Mouse (Mus musculus): ENCODE results near the gene Elmsan1.

Gene Elmsan1

DNA sequence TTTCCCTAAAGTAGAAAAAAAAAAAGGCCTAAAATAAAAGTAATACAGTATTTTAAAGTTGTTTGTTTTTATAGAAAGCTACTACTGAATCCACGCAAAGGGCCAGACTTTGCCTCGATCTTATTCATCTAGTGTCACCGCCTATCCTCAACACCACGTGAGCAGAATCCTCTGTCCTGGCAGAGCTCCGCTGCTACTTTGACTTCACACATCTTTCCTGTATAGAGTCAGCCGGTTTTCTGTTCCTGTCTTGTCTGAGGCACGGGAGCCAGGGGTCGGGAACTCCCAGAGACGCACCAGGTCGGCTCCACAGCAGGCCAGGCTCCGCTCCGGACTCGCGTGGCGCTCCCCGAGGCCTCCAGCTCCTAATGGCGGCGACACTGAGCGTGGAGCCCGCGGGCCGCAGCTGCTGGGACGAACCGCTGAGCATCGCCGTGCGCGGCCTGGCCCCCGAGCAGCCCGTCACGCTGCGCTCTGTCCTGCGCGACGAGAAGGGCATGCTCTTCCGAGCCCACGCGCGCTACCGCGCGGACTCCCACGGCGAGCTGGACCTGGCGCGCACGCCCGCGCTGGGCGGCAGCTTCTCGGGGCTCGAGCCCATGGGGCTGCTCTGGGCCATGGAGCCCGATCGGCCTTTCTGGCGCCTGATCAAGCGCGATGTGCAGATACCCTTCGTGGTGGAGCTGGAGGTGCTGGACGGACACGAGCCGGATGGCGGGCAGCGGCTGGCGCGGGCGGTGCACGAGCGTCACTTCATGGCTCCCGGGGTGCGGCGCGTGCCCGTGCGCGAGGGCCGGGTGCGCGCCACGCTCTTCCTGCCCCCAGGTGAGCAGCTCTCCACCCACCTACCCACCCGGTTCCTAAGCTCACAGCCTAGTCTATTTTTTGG, 117.8 kb downstream of the Elmsan1 start, which contains the start of gene Acot6:
Acot6 (plus strand) TSS at position 51 of the 889 bp plus-strand sequence.
- peak; percentile 27 for DNase-seq (ENCODE audit: low read depth, low spot score)

DNA sequence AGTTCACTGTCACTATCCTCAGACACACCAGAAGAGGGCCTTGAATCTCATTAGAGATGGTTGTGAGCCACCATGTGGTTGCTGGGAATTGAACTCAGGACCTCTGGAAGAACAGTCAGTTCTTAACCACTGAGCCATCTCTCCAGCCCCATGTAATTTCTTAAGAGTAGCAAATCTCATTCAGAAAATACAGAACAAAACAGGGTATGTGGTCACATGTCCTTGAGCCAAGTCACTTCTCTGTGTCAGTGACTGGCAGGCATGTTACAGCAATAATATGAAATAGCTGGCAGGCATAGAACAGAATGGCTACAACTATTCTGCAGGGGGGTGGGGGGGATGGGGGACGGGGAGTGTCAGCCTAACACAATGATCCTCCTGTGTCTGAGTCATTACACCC, 118.6 kb downstream of the Elmsan1 start:
- DNase-seq (ENCODE audit: low read depth, low spot score): no peak

GRCm38 (mm10) chr12:84099605-84100004, 119.1 kb downstream of the Elmsan1 start:
- no peak for DNase-seq (ENCODE audit: low read depth, low spot score)

Data from skeletal muscle tissue, adult 2 months (tissue).